Mouse (Mus musculus): Measurements from ENCODE around the gene Adap2. TPM values are rescaled to one million over a fixed set of nuclear protein-coding genes. Genes with fewer than 3 reads are reported as not detected.
A peak's percentile ranks its signal among the peaks of the same experiment; 100 is the strongest.

Adap2 gene
- 0.67 and 0.68 TPM in 2 replicates for polyA plus RNA-seq (2014; fragmentation: Nextera tagmentation; extraction: Ambion mirVana)

GRCm38 (mm10) chr11:80153857-80154495 is at the start of gene Adap2:
Gene Adap2, plus strand, starts transcription at chr11:80154105.
- Histone ChIP-seq H3K4me2 (ENCODE audit: low read depth, severe bottlenecking) (peak within 1 kb of the TSS; percentile 69), H3K4me3 (ENCODE audit: low read depth, low read length) (peak within 1 kb of the TSS; percentile 42), H3K27me3 (ENCODE audit: control insufficient read depth, insufficient read depth, low read length) (peaks cover 28% of the 10 kb centered on the region), H3K9me3 (ENCODE audit: control insufficient read depth, low read length) (no peaks in the 10 kb centered on the region), H3K27ac (replicated peaks; ENCODE audit: low read depth, low read length) (no peak within 1 kb of the TSS), H3K36me3 (ENCODE audit: control insufficient read depth, insufficient read depth, low read length) (no peaks in the 10 kb centered on the region), H3K9ac (ENCODE audit: low read length) (0 out of 2 replicates have a peak within 1 kb of the TSS, but pooled peaks have one; percentile 27), H3K4me1 (ENCODE audit: control insufficient read depth, insufficient read depth, low read length) (0 out of 2 replicates have a peak, but pooled peaks cover 7% of the 10 kb centered on the region)
- DNase-seq (ENCODE audit: low spot score) (peak; percentile 82), ATAC-seq (ENCODE audit: insufficient number of reproducible peaks, low FRiP score, low TSS enrichment, low read depth) (peak; percentile 68)
- WGBS = 3% methylated on average over 46 of the region's 47 CpGs

GRCm38 (mm10) chr11:80104407-80104806 is 49.5 kb upstream of the Adap2 start:
- Histone ChIP-seq H3K9me3 (ENCODE audit: control insufficient read depth, low read length) (no peaks in the 10 kb centered on the region), H3K27ac (replicated peaks; ENCODE audit: low read depth, low read length) (no peak overlapping the region), H3K9ac (ENCODE audit: low read length) (no peak overlapping the region), H3K4me2 (ENCODE audit: low read depth, severe bottlenecking) (no peak overlapping the region), H3K27me3 (ENCODE audit: control insufficient read depth, insufficient read depth, low read length) (no peaks in the 10 kb centered on the region), H3K4me3 (ENCODE audit: low read depth, low read length) (no peak overlapping the region), H3K4me1 (ENCODE audit: control insufficient read depth, insufficient read depth, low read length) (no peaks in the 10 kb centered on the region), H3K36me3 (ENCODE audit: control insufficient read depth, insufficient read depth, low read length) (peaks cover 7% of the 10 kb centered on the region)
- 94% methylated on average over 1 of the region's 1 CpGs for WGBS
- ATAC-seq (ENCODE audit: insufficient number of reproducible peaks, low FRiP score, low TSS enrichment, low read depth) (no peak), DNase-seq (ENCODE audit: low spot score) (no peak)

GRCm38 (mm10) chr11:80116411-80116810 is 37.5 kb upstream of the Adap2 start:
- no peak overlapping the region for H3K27ac ChIP-seq (replicated peaks; ENCODE audit: low read depth, low read length)
- no peak overlapping the region for H3K9ac ChIP-seq (ENCODE audit: low read length)
- 92% methylated on average over 1 of the region's 1 CpGs for WGBS
- no peaks in the 10 kb centered on the region for H3K4me1 ChIP-seq (ENCODE audit: control insufficient read depth, insufficient read depth, low read length)
- no peaks in the 10 kb centered on the region for H3K9me3 ChIP-seq (ENCODE audit: control insufficient read depth, low read length)
- no peak for DNase-seq (ENCODE audit: low spot score)
- H3K4me2 ChIP-seq (ENCODE audit: low read depth, severe bottlenecking) = no peak overlapping the region
- peaks cover 18% of the 10 kb centered on the region; the same call in 1 of the 2 replicates for H3K36me3 ChIP-seq (ENCODE audit: control insufficient read depth, insufficient read depth, low read length)
- H3K4me3 ChIP-seq (ENCODE audit: low read depth, low read length) = no peak overlapping the region
- no peaks in the 10 kb centered on the region for H3K27me3 ChIP-seq (ENCODE audit: control insufficient read depth, insufficient read depth, low read length)
- ATAC-seq (ENCODE audit: insufficient number of reproducible peaks, low FRiP score, low TSS enrichment, low read depth) = no peak

- Histone ChIP-seq H3K4me2 (ENCODE audit: low read depth, severe bottlenecking) (no peak overlapping the region), H3K9me3 (ENCODE audit: control insufficient read depth, low read length) (no peaks in the 10 kb centered on the region), H3K36me3 (ENCODE audit: control insufficient read depth, insufficient read depth, low read length) (peaks cover 15% of the 10 kb centered on the region; the same call in 1 of the 2 replicates), H3K9ac (ENCODE audit: low read length) (no peak overlapping the region), H3K27me3 (ENCODE audit: control insufficient read depth, insufficient read depth, low read length) (no peaks in the 10 kb centered on the region), H3K4me3 (ENCODE audit: low read depth, low read length) (no peak overlapping the region), H3K27ac (replicated peaks; ENCODE audit: low read depth, low read length) (no peak overlapping the region), H3K4me1 (ENCODE audit: control insufficient read depth, insufficient read depth, low read length) (no peaks in the 10 kb centered on the region)
- DNase-seq (ENCODE audit: low spot score) (no peak), ATAC-seq (ENCODE audit: insufficient number of reproducible peaks, low FRiP score, low TSS enrichment, low read depth) (no peak)
- WGBS = 68% methylated on average over 1 of the region's 1 CpGs
Observed at GRCm38 (mm10) chr11:80132050-80132449, 21.9 kb upstream of the Adap2 start.

- ATAC-seq (ENCODE audit: insufficient number of reproducible peaks, low FRiP score, low TSS enrichment, low read depth) = no peak
- DNase-seq (ENCODE audit: low spot score) = no peak
- 84% methylated on average over 4 of the region's 4 CpGs for WGBS
Observed at GRCm38 (mm10) chr11:80134744-80135143, 19.2 kb upstream of the Adap2 start.

GRCm38 (mm10) chr11:80135954-80136683 is 17.8 kb upstream of the Adap2 start:
- Histone ChIP-seq H3K36me3 (ENCODE audit: control insufficient read depth, insufficient read depth, low read length) (peaks cover 13% of the 10 kb centered on the region; the same call in 1 of the 2 replicates), H3K4me3 (ENCODE audit: low read depth, low read length) (no peak overlapping the region), H3K4me2 (ENCODE audit: low read depth, severe bottlenecking) (no peak overlapping the region), H3K27me3 (ENCODE audit: control insufficient read depth, insufficient read depth, low read length) (no peaks in the 10 kb centered on the region), H3K9me3 (ENCODE audit: control insufficient read depth, low read length) (no peaks in the 10 kb centered on the region), H3K27ac (replicated peaks; ENCODE audit: low read depth, low read length) (no peak overlapping the region), H3K9ac (ENCODE audit: low read length) (no peak overlapping the region), H3K4me1 (ENCODE audit: control insufficient read depth, insufficient read depth, low read length) (peaks cover 4% of the 10 kb centered on the region; the same call in 1 of the 2 replicates)
- no peak for ATAC-seq (ENCODE audit: insufficient number of reproducible peaks, low FRiP score, low TSS enrichment, low read depth)
- WGBS = 94% methylated on average over 11 of the region's 11 CpGs
- DNase-seq (ENCODE audit: low spot score) = no peak

More at GRCm38 (mm10) chr11:80134744-80135143, 19.2 kb upstream of the Adap2 start:
- H3K4me3 ChIP-seq (ENCODE audit: low read depth, low read length) = no peak overlapping the region
- no peaks in the 10 kb centered on the region for H3K27me3 ChIP-seq (ENCODE audit: control insufficient read depth, insufficient read depth, low read length)
- no peaks in the 10 kb centered on the region for H3K9me3 ChIP-seq (ENCODE audit: control insufficient read depth, low read length)
- H3K4me2 ChIP-seq (ENCODE audit: low read depth, severe bottlenecking) = no peak overlapping the region
- H3K4me1 ChIP-seq (ENCODE audit: control insufficient read depth, insufficient read depth, low read length) = no peaks in the 10 kb centered on the region
- no peak overlapping the region for H3K27ac ChIP-seq (replicated peaks; ENCODE audit: low read depth, low read length)
- peaks cover 15% of the 10 kb centered on the region; the same call in 1 of the 2 replicates for H3K36me3 ChIP-seq (ENCODE audit: control insufficient read depth, insufficient read depth, low read length)
- H3K9ac ChIP-seq (ENCODE audit: low read length) = no peak overlapping the region

GRCm38 (mm10) chr11:80136786-80137185 is 17.1 kb upstream of the Adap2 start:
- H3K36me3 ChIP-seq (ENCODE audit: control insufficient read depth, insufficient read depth, low read length) = peaks cover 11% of the 10 kb centered on the region; the same call in 1 of the 2 replicates
- H3K9ac ChIP-seq (ENCODE audit: low read length) = no peak overlapping the region
- no peaks in the 10 kb centered on the region for H3K9me3 ChIP-seq (ENCODE audit: control insufficient read depth, low read length)
- H3K27me3 ChIP-seq (ENCODE audit: control insufficient read depth, insufficient read depth, low read length) = no peaks in the 10 kb centered on the region
- H3K4me2 ChIP-seq (ENCODE audit: low read depth, severe bottlenecking) = no peak overlapping the region
- DNase-seq (ENCODE audit: low spot score) (no peak), ATAC-seq (ENCODE audit: insufficient number of reproducible peaks, low FRiP score, low TSS enrichment, low read depth) (no peak)
- H3K4me3 ChIP-seq (ENCODE audit: low read depth, low read length) = no peak overlapping the region
- H3K27ac ChIP-seq (replicated peaks; ENCODE audit: low read depth, low read length) = no peak overlapping the region
- WGBS = 93% methylated on average over 13 of the region's 13 CpGs
- peaks cover 4% of the 10 kb centered on the region; the same call in 1 of the 2 replicates for H3K4me1 ChIP-seq (ENCODE audit: control insufficient read depth, insufficient read depth, low read length)

- Histone ChIP-seq H3K27me3 (ENCODE audit: control insufficient read depth, insufficient read depth, low read length) (no peaks in the 10 kb centered on the region), H3K4me2 (ENCODE audit: low read depth, severe bottlenecking) (no peak overlapping the region), H3K36me3 (ENCODE audit: control insufficient read depth, insufficient read depth, low read length) (peaks cover 9% of the 10 kb centered on the region; the same call in 1 of the 2 replicates), H3K9me3 (ENCODE audit: control insufficient read depth, low read length) (no peaks in the 10 kb centered on the region), H3K4me1 (ENCODE audit: control insufficient read depth, insufficient read depth, low read length) (peaks cover 5% of the 10 kb centered on the region), H3K4me3 (ENCODE audit: low read depth, low read length) (no peak overlapping the region), H3K27ac (replicated peaks; ENCODE audit: low read depth, low read length) (no peak overlapping the region), H3K9ac (ENCODE audit: low read length) (no peak overlapping the region)
- WGBS = 90% methylated on average over 5 of the region's 5 CpGs
- DNase-seq (ENCODE audit: low spot score) (no peak), ATAC-seq (ENCODE audit: insufficient number of reproducible peaks, low FRiP score, low TSS enrichment, low read depth) (no peak)
Observed at GRCm38 (mm10) chr11:80137773-80138172, 16.1 kb upstream of the Adap2 start.

Measured in limb, embryonic 11.5 days (tissue).